Mouse (Mus musculus) embryonic facial prominence, embryonic 12.5 days (tissue): ENCODE results near the gene Olfr552. TPM values are rescaled to one million over a fixed set of nuclear protein-coding genes. Genes with fewer than 3 reads are reported as not detected.
"Not testable (repeated sequence)": the region's sequence is repeated elsewhere in the genome, so short reads cannot be mapped to it uniquely, and the experiment has no call there.

Source experiments
- ATAC-seq: fragments of 200-750 bp; cut with Nextera tagmentation; 2 replicates; pipeline ENCODE4 v1.8.0; 2017; ENCODE audit not compliant: insufficient number of reproducible peaks, insufficient read depth, low FRiP score, low TSS enrichment
- H3K27ac ChIP-seq: fragments of 300-500 bp; sonication (generic); 2 replicates; pipeline ENCODE4 v1.5.1; 2016; ENCODE audit warnings: mild to moderate bottlenecking
- H3K27me3 ChIP-seq: fragments of 300-500 bp; sonication (generic); 2 replicates; pipeline ENCODE4 v1.6.1; 2016; ENCODE audit warnings: mild to moderate bottlenecking, moderate library complexity
- H3K36me3 ChIP-seq: fragments of 300-500 bp; sonication (generic); 2 replicates; pipeline ENCODE4 v1.6.1; 2016; ENCODE audit warnings: mild to moderate bottlenecking
- H3K4me1 ChIP-seq: fragments of 300-500 bp; sonication (generic); 2 replicates; pipeline ENCODE4 v1.6.1; 2016
- H3K4me2 ChIP-seq: fragments of 300-500 bp; sonication (generic); replicated peaks from 2 replicates; pipeline ENCODE4 v1.6.1; 2016; ENCODE audit warnings: mild to moderate bottlenecking, moderate library complexity
- H3K4me3 ChIP-seq: fragments of 300-500 bp; sonication (generic); 2 replicates; pipeline ENCODE4 v1.5.1; 2016; ENCODE audit warnings: mild to moderate bottlenecking
- H3K9ac ChIP-seq: fragments of 300-500 bp; sonication (generic); 2 replicates; pipeline ENCODE4 v1.6.1; 2016; ENCODE audit warnings: mild to moderate bottlenecking, moderate library complexity
- H3K9me3 ChIP-seq: fragments of 300-500 bp; sonication (generic); 2 replicates; pipeline ENCODE4 v1.6.1; 2016; ENCODE audit warnings: mild to moderate bottlenecking, moderate library complexity
- WGBS: fragments of 180-500 bp; shearing (Covaris S2); methylation state at CpG from one replicate; pipeline ENCODE4 v1.1.7; 2016; 5-methylcytosine and 5-hydroxymethylcytosine counted together
- polyA plus RNA-seq: library from polyadenylated mRNA; unstranded; fragments of >200 nt; fragmentation: Nextera tagmentation; extraction: Ambion mirVana; gene quantifications from 2 replicates; pipeline ENCODE4 v1.2.1, GENCODE M21; 2016

Olfr552 gene
- polyA plus RNA-seq, 1 experiment from 2014 or later = not detected

DNA sequence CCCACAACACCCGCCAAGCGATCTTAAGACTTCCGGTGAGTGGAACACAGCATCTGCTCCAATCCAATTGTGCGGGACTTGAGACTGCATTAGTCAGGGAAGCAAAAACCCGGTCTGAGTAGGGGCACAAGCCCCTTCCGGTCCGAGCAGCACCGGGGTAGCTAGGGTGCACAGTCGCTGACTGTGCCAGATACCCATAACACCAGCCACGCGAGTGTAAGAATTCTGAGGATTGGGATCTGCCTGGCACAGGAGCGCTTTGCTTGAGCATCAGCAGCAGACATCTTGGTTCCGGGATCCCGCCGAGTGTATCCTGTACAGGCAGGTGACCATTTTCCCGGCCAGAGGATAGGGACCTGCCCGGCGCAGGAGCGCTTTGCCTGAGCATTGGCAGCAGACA lies 22.8 kb downstream of the Olfr552 start:
- H3K36me3 ChIP-seq, H3K4me2 ChIP-seq, H3K4me3 ChIP-seq, H3K9me3 ChIP-seq, H3K27ac ChIP-seq, H3K9ac ChIP-seq, H3K4me1 ChIP-seq, H3K27me3 ChIP-seq, ATAC-seq: not testable (repeated sequence)
- WGBS = 87% methylated on average over 19 of the region's 19 CpGs

DNA sequence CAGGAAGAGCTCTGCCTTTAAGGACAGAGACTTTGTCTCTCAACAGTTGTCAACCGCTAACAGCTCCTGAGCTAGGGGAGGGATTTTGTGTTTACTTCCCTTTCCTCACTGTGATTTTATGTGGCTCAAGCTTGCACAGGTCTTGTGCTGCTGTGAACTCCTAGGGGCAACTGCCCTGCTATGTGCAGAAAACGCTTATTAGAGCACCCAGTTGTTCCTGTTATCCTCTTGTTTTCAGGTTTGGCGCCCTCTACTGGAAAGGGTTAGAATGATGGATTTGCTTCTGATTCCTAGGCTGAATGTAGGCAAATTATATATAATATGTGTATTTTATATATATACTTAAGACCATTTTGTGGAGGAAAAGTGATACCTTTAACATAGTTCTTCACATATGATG lies 39.1 kb downstream of the Olfr552 start:
- H3K9me3 ChIP-seq = no peaks in the 10 kb centered on the region
- 34% methylated on average over 3 of the region's 3 CpGs for WGBS
- H3K27ac ChIP-seq = no peak overlapping the region
- no peak overlapping the region for H3K4me3 ChIP-seq
- no peaks in the 10 kb centered on the region for H3K36me3 ChIP-seq
- no peaks in the 10 kb centered on the region for H3K27me3 ChIP-seq
- no peak for ATAC-seq
- H3K9ac ChIP-seq = no peak overlapping the region
- H3K4me2 ChIP-seq = no peak overlapping the region
- no peaks in the 10 kb centered on the region for H3K4me1 ChIP-seq

DNA sequence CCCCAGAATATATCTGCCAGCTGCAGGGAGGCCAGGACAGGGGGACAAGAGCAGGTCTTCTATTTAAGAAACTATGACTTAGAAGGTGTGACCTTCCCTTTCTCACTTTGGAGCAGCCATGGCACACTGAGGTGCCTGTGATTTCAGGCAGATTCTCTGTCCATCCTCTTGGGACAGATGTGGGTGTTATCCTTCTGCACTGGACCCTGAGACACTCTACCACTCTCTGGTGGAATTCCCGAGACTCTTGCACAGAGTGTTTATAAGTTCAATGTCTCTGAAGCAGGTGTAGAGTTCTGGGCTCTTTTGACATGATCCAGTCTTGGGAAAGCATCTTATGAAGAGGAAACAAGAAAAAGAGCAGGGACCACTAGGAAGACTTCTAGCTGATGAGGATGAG lies 40.6 kb downstream of the Olfr552 start, which contains the start of gene Olfr554:
Gene Olfr554 (plus strand): TSS at position 301 of the 400 bp plus-strand sequence.
- Histone ChIP-seq H3K9me3 (no peaks in the 10 kb centered on the region), H3K9ac (no peak within 1 kb of the TSS), H3K27me3 (no peaks in the 10 kb centered on the region), H3K4me2 (no peak within 1 kb of the TSS), H3K4me3 (no peak within 1 kb of the TSS), H3K36me3 (no peaks in the 10 kb centered on the region), H3K4me1 (no peaks in the 10 kb centered on the region), H3K27ac (no peak within 1 kb of the TSS)
- ATAC-seq = no peak
- 74% methylated on average over 1 of the region's 1 CpGs for WGBS

DNA sequence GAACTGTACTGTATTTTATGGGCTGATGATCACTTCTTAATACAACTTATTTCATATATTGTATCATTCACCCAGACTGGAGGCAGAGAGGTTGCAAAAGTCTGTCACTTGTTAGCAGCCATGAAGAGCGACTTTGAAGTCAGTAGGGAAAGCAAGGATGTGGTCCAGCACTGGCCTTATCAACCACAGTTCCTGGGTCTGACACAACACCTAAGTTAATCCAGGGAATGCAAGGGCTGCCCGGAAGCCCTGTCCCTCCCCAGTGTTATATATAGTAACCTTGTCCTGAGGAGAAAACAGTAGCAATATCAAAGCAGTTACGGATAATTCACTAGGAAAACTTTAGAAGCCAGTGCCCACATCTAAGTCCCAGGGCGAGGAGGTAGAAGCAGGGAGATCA lies 47.4 kb downstream of the Olfr552 start:
- 85% methylated on average over 4 of the region's 4 CpGs for WGBS

More for the DNA sequence above, 47.4 kb downstream of the Olfr552 start:
- not testable (repeated sequence) for H3K4me2 ChIP-seq, H3K9ac ChIP-seq, H3K36me3 ChIP-seq, H3K4me1 ChIP-seq, H3K9me3 ChIP-seq, H3K4me3 ChIP-seq, H3K27me3 ChIP-seq, ATAC-seq, H3K27ac ChIP-seq

Other genes with a start within 250 kb of the Olfr552 start
- gene Rrm1, start 156.1 kb upstream of the Olfr552 start, polyA plus RNA-seq = 173 and 174 TPM in 2 replicates
- gene Olfr543, start 116.1 kb upstream of the Olfr552 start, polyA plus RNA-seq = 0.33 and 0.80 TPM in 2 replicates
- 0.10 and 0.13 TPM in 2 replicates for gene Olfr544, start 109.5 kb upstream of the Olfr552 start, polyA plus RNA-seq
- gene Olfr545, start 98.2 kb upstream of the Olfr552 start, polyA plus RNA-seq = 0.13 and 0.14 TPM in 2 replicates
- gene Olfr547, start 63.0 kb upstream of the Olfr552 start, polyA plus RNA-seq = not detected in 2 replicates
- not detected in 2 replicates for gene Olfr548-ps1, start 56.9 kb upstream of the Olfr552 start, polyA plus RNA-seq
- gene Olfr549, start 47.9 kb upstream of the Olfr552 start, polyA plus RNA-seq = not detected in 2 replicates
- gene Trim21, start 32.3 kb upstream of the Olfr552 start, polyA plus RNA-seq = 0.51 and 0.59 TPM in 2 replicates
- 0.04 and 0.14 TPM in 2 replicates for gene Olfr550, start 26.3 kb upstream of the Olfr552 start, polyA plus RNA-seq
- gene Olfr551, start 5.9 kb upstream of the Olfr552 start, polyA plus RNA-seq = not detected in 2 replicates
- gene Olfr553, start 20.4 kb downstream of the Olfr552 start, polyA plus RNA-seq = not detected in 2 replicates
- not detected in 2 replicates for gene Olfr554, start 40.7 kb downstream of the Olfr552 start, polyA plus RNA-seq
- not detected in 2 replicates for gene Olfr555, start 61.1 kb downstream of the Olfr552 start, polyA plus RNA-seq
- gene Olfr556, start 67.1 kb downstream of the Olfr552 start, polyA plus RNA-seq = not detected in 2 replicates
- 16.4 and 17.4 TPM in 2 replicates for gene Trim68, start 89.6 kb downstream of the Olfr552 start, polyA plus RNA-seq
- gene Olfr557, start 98.1 kb downstream of the Olfr552 start, polyA plus RNA-seq = not detected in 2 replicates
- 0.55 and 0.98 TPM in 2 replicates for gene Olfr558, start 104.4 kb downstream of the Olfr552 start, polyA plus RNA-seq
- not detected in 2 replicates for gene Olfr33, start 121.3 kb downstream of the Olfr552 start, polyA plus RNA-seq
- gene Olfr559, start 129.7 kb downstream of the Olfr552 start, polyA plus RNA-seq = not detected in 2 replicates
- not detected in 2 replicates for gene Olfr560, start 161.6 kb downstream of the Olfr552 start, polyA plus RNA-seq
- gene Olfr78, start 161.7 kb downstream of the Olfr552 start, polyA plus RNA-seq = 0.18 and 0.19 TPM in 2 replicates
- gene Olfr561, start 173.5 kb downstream of the Olfr552 start, polyA plus RNA-seq = not detected in 2 replicates
- gene Olfr564, start 205.7 kb downstream of the Olfr552 start, polyA plus RNA-seq = not detected in 2 replicates